Mouse (Mus musculus) stomach, postnatal 0 days (tissue): ENCODE data around the gene Map2k3. TPM values are rescaled to one million over a fixed set of nuclear protein-coding genes. Genes with fewer than 3 reads are reported as not detected.

Source experiments
- ATAC-seq: fragments of 200-750 bp; cut with Nextera tagmentation; 2 replicates; pipeline ENCODE4 v1.8.0; 2017; ENCODE audit not compliant: low FRiP score, low TSS enrichment
- DNase-seq: peaks from one replicate; pipeline ENCODE4 v3.0.0-alpha.2; 2016; ENCODE audit warnings: low spot score
- H3K27ac ChIP-seq: fragments of 300-500 bp; sonication (generic); replicated peaks from 2 replicates; pipeline ENCODE4 v1.5.1; 2014; ENCODE audit warnings: mild to moderate bottlenecking, control low read depth
- H3K27me3 ChIP-seq: fragments of 300-500 bp; sonication (generic); 2 replicates; pipeline ENCODE4 v1.6.1; 2014; ENCODE audit warnings: low read length; ENCODE audit not compliant: control insufficient read depth, insufficient read depth
- H3K36me3 ChIP-seq: fragments of 300-500 bp; sonication (generic); 2 replicates; pipeline ENCODE4 v1.6.1; 2014; ENCODE audit warnings: low read length, mixed read lengths; ENCODE audit not compliant: control insufficient read depth, insufficient read depth
- H3K4me1 ChIP-seq: fragments of 300-500 bp; sonication (generic); replicated peaks from 2 replicates; pipeline ENCODE4 v1.6.1; 2014; ENCODE audit warnings: antibody characterized with exemption; ENCODE audit not compliant: control insufficient read depth, insufficient read depth
- H3K4me2 ChIP-seq: fragments of 300-500 bp; sonication (generic); replicated peaks from 2 replicates; pipeline ENCODE4 v1.6.1; 2014; ENCODE audit warnings: low read depth, mild to moderate bottlenecking, control low read depth, moderate library complexity
- H3K4me3 ChIP-seq: fragments of 300-500 bp; sonication (generic); 2 replicates; pipeline ENCODE4 v1.5.1; 2014; ENCODE audit warnings: low read depth, low read length, control low read depth
- H3K9ac ChIP-seq: fragments of 300-500 bp; sonication (generic); 2 replicates; pipeline ENCODE4 v1.6.1; 2014; ENCODE audit warnings: mild to moderate bottlenecking, low read length, control low read depth, mixed read lengths
- H3K9me3 ChIP-seq: fragments of 300-500 bp; sonication (generic); 2 replicates; pipeline ENCODE4 v1.6.1; 2016; ENCODE audit warnings: low read length; ENCODE audit not compliant: control insufficient read depth
- CTCF ChIP-seq: IDR thresholded peaks from 2 replicates; pipeline ENCODE4 v1.5.1; 2016; ENCODE audit warnings: antibody characterized with exemption, low read depth, mild to moderate bottlenecking, moderate library complexity
- EP300 ChIP-seq: optimal IDR thresholded peaks from 2 replicates; pipeline ENCODE3; 2016; ENCODE audit warnings: antibody characterized with exemption
- WGBS: fragments of 180-500 bp; shearing (Covaris S2); extraction: QIAGEN DNeasy Blood & Tissue Kit; methylation state at CpG from one replicate; pipeline ENCODE4 v1.1.7; 2014; 5-methylcytosine and 5-hydroxymethylcytosine counted together
- polyA plus RNA-seq: library from polyadenylated mRNA; unstranded; fragments of >200 nt; fragmentation: Nextera tagmentation; extraction: Ambion mirVana; gene quantifications from 2 replicates; pipeline ENCODE4 v1.2.1, GENCODE M21; 2015

Gene Map2k3
- polyA plus RNA-seq, 1 experiment from 2014 or later: 105 TPM

DNA sequence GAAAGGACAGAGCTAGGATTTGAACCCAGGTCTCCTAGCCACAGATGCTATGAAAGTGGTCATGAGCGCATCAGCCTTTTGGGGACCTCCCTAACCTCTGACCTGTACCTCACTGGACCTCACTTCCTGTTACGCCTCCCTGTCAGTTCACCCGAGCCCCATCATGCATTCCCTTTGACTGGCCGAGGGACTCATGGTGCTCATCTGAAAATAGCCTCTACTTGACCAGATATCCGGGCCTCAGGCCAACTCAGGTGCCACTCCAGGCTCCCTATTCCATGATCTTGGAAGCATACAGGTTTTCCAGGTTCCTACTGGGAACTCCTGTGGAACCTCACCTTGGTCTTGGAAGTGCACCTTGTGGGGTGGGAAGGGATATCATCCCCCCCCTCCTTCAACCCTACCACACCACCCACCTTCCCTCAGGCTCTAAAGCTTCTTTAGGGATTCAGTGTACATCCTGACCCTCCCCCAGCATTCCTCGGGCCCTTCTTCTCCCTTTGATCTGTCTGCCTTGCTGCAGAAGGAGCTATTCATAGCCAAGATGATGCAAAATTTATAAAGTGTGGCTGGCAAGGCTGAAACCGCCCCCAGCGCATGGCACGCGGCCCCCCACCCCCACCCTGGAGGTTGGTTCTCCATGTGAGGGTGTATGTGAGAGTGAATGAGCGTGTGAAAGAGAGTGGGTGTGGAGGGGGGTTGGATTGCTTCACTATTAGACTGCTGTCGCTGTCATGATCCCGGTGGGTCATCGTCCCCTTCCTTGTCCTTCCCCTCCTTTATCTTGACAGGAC is 50.1 kb downstream of the Map2k3 start:
- no peak for DNase-seq
- 69% methylated on average over 14 of the region's 14 CpGs for WGBS

DNA sequence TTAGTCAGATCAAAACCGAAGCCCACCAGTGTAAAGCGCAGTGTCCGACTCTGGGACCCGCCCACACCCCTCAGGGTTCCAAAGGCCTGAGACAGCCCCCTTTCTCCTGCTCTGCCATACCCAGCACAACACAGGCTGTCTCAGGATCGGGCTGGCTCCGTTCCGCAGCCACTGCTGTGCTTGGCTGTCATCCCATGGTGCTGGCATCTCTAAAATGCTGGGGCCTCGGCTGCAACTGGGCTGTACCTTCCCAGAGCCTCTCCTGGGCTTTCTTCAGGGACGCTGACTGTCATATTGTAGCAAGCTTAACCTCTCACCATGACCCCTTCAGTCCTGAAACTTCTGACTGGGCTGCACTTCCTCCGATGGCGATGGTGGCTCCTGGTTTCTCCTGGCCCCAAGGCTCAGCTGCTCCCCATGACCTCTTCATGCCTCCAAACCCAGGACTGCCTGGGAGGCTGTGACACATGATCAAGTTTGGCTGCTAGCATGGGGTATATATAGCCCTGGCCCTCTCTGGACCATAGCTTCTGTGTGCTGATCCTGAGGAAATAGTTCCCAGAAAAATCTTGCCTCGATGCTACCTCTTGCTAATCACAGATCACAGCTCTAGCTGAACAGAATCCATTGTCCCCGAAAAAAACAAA is 53.2 kb downstream of the Map2k3 start:
- Histone ChIP-seq H3K9me3 (no peaks in the 10 kb centered on the region), H3K4me2 (no peak overlapping the region), H3K4me3 (no peak overlapping the region), H3K4me1 (no peaks in the 10 kb centered on the region), H3K9ac (no peak overlapping the region), H3K36me3 (no peaks in the 10 kb centered on the region), H3K27ac (no peak overlapping the region), H3K27me3 (no peaks in the 10 kb centered on the region)
- WGBS: 67% methylated on average over 13 of the region's 13 CpGs
- DNase-seq (no peak), ATAC-seq (no peak)
- no peak for TF ChIP-seq EP300

More for the DNA sequence above, 50.1 kb downstream of the Map2k3 start:
- Histone ChIP-seq H3K36me3 (no peaks in the 10 kb centered on the region), H3K27ac (no peak overlapping the region), H3K9ac (no peak overlapping the region), H3K4me3 (no peak overlapping the region), H3K27me3 (no peaks in the 10 kb centered on the region), H3K9me3 (no peaks in the 10 kb centered on the region), H3K4me1 (no peaks in the 10 kb centered on the region), H3K4me2 (no peak overlapping the region)
- no peak for TF ChIP-seq CTCF
- TF ChIP-seq EP300: no peak
- no peak for ATAC-seq

DNA sequence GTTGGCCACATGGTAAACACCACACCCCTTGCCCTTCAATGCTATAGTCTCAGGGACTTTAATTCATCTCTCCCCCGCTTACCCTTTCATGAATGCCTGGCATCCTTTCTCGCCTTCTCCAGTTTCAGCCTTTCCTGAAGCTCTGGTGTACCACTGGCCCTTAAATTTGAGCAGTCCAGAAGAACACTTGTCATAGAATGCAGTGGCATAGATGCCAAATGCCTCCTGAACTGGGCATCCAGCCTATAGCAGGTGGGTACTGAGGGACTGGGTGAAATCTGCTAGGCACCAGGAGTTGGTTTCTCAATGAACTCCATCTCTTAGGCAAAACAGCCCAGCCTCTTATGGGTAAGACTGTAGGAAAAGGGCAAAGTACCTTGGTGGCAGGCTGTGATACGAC is 58.6 kb downstream of the Map2k3 start:
- H3K4me1 ChIP-seq: no peaks in the 10 kb centered on the region
- no peak overlapping the region for H3K4me3 ChIP-seq
- H3K4me2 ChIP-seq: no peak overlapping the region
- ATAC-seq: no peak
- no peak for DNase-seq
- TF ChIP-seq CTCF: no peak
- TF ChIP-seq EP300: no peak
- H3K27me3 ChIP-seq: no peaks in the 10 kb centered on the region
- no peaks in the 10 kb centered on the region for H3K9me3 ChIP-seq
- no peak overlapping the region for H3K27ac ChIP-seq
- 78% methylated on average over 3 of the region's 3 CpGs for WGBS
- H3K9ac ChIP-seq: no peak overlapping the region
- no peaks in the 10 kb centered on the region for H3K36me3 ChIP-seq

Other genes with a start within 250 kb of the Map2k3 start
- gene Llgl1, start 232.3 kb upstream of the Map2k3 start, polyA plus RNA-seq: 13.6 and 14.4 TPM in 2 replicates
- gene Flii, start 204.8 kb upstream of the Map2k3 start, polyA plus RNA-seq: 51.1 and 54.1 TPM in 2 replicates
- 8.5 and 9.8 TPM in 2 replicates for gene Mief2, start 203.6 kb upstream of the Map2k3 start, polyA plus RNA-seq
- gene Top3a, start 154.7 kb upstream of the Map2k3 start, polyA plus RNA-seq: 4.3 and 4.7 TPM in 2 replicates
- 1.7 and 1.9 TPM in 2 replicates for gene Smcr8, start 154.5 kb upstream of the Map2k3 start, polyA plus RNA-seq
- 29.1 and 30.9 TPM in 2 replicates for gene Shmt1, start 120.3 kb upstream of the Map2k3 start, polyA plus RNA-seq
- 28.0 and 28.1 TPM in 2 replicates for gene Dhrs7b, start 101.4 kb upstream of the Map2k3 start, polyA plus RNA-seq
- 39.8 and 42.1 TPM in 2 replicates for gene Tmem11, start 52.8 kb upstream of the Map2k3 start, polyA plus RNA-seq
- gene Natd1, start 17.3 kb upstream of the Map2k3 start, polyA plus RNA-seq: 6.7 and 8.3 TPM in 2 replicates
- 0.59 and 0.77 TPM in 2 replicates for gene Kcnj12, start 90.5 kb downstream of the Map2k3 start, polyA plus RNA-seq
- gene Tnfrsf13b, start 194.7 kb downstream of the Map2k3 start, polyA plus RNA-seq: 1.9 and 2.6 TPM in 2 replicates
- gene Usp22, start 243.0 kb downstream of the Map2k3 start, polyA plus RNA-seq: 31.9 and 35.6 TPM in 2 replicates